Mouse (Mus musculus): ENCODE results near the gene Tlr9.

GRCm38 (mm10) chr9:106236818-106237211, 14.4 kb downstream of the Tlr9 start:
- TF ChIP-seq CTCF (IDR thresholded peaks at IDR 0.05; ENCODE audit: insufficient read depth, low read depth, low read length), result no peak
- TF ChIP-seq POLR2A (IDR thresholded peaks at IDR 0.05; ENCODE audit: insufficient read depth, low read depth, low read length), result no peak
